In genomic region chrX:52775973-52776372, GRCm38 (mm10) we compare ENCODE assay signal across 9 mouse cellular contexts. TPM values are rescaled to one million over a fixed set of nuclear protein-coding genes. Genes with fewer than 3 reads are reported as not detected.
DNase-seq lines count a peak whose midpoint lies in the region; ATAC-seq and TF ChIP-seq lines count a peak whose summit lies in the region.
"Had no signal": no experiment of that assay in that cellular context is flagged by ENCODE, and none has a peak within 500 bp of the region (broad histone marks: within the 10 kb centered on the region; RNA-seq: fewer than 3 reads in every experiment).

No protein-coding gene starts in this region.

- peak; percentile 63; the same call in 1 of the 2 replicates for TF ChIP-seq CTCF in brain, embryonic 14.5 days (IDR thresholded peaks at IDR 0.05; ENCODE audit: borderline replicate concordance, extremely low read depth, insufficient read depth, insufficient read length)
- TF ChIP-seq CTCF in liver, postnatal 0 days (IDR thresholded peaks at IDR 0.05; ENCODE audit: low read depth), result peak; percentile 80

- no peaks in the 10 kb centered on the region for H3K27me3 ChIP-seq in liver, embryonic 12.5 days (replicated peaks)
- H3K27me3 ChIP-seq in liver, postnatal 0 days (ENCODE audit: insufficient read depth, low read length), result no peaks in the 10 kb centered on the region
- H3K27me3 ChIP-seq in forebrain, embryonic 14.5 days (replicated peaks; ENCODE audit: control insufficient read depth, insufficient read depth, low read length), result no peaks in the 10 kb centered on the region
- H3K27me3 ChIP-seq: lung, embryonic 15.5 days had no signal

- peak; percentile 69 for DNase-seq in embryo, embryonic 10.5 days (ENCODE audit: low spot score)
- no peak for DNase-seq in embryo, embryonic 9.5 days (ENCODE audit: extremely low spot score)
- peak; percentile 40 for DNase-seq in liver
- DNase-seq in brain, embryonic 14.5 days (ENCODE audit: low read depth), result peak; percentile 22
- peak; percentile 25 for DNase-seq in liver, postnatal 0 days
- DNase-seq in testis, postnatal 10 days (ENCODE audit: low spot score), result peak; percentile 44
- no peak for DNase-seq in forebrain, embryonic 14.5 days (ENCODE audit: low spot score)

- no peak for ATAC-seq in liver, embryonic 12.5 days
- ATAC-seq in liver, postnatal 0 days, result no peak
- no peak for ATAC-seq in forebrain, embryonic 14.5 days

- H3K9ac ChIP-seq in liver, embryonic 12.5 days, result no peak overlapping the region
- no peak overlapping the region for H3K9ac ChIP-seq in liver, postnatal 0 days (replicated peaks)
- no peak overlapping the region for H3K9ac ChIP-seq in forebrain, embryonic 14.5 days (ENCODE audit: low read length)
- H3K9ac ChIP-seq: lung, embryonic 15.5 days had no signal

- H3K4me3 ChIP-seq in liver, embryonic 12.5 days, result no peak overlapping the region
- no peak overlapping the region for H3K4me3 ChIP-seq in liver, postnatal 0 days (ENCODE audit: low read depth, low read length)
- H3K4me3 ChIP-seq in forebrain, embryonic 14.5 days (ENCODE audit: low read depth, low read length), result no peak overlapping the region
- H3K4me3 ChIP-seq: lung, embryonic 15.5 days had no signal

- H3K27ac ChIP-seq in liver, embryonic 12.5 days, result no peak overlapping the region
- no peak overlapping the region for H3K27ac ChIP-seq in liver, postnatal 0 days (ENCODE audit: low read depth)
- H3K27ac ChIP-seq in forebrain, embryonic 14.5 days (ENCODE audit: low read depth, low read length), result no peak overlapping the region
- H3K27ac ChIP-seq: lung, embryonic 15.5 days had no signal

- H3K9me3 ChIP-seq in liver, embryonic 12.5 days (replicated peaks), result no peaks in the 10 kb centered on the region
- H3K9me3 ChIP-seq in liver, postnatal 0 days (ENCODE audit: low read length), result no peaks in the 10 kb centered on the region
- H3K9me3 ChIP-seq in forebrain, embryonic 14.5 days (replicated peaks; ENCODE audit: control insufficient read depth, low read length), result no peaks in the 10 kb centered on the region
- H3K9me3 ChIP-seq: lung, embryonic 15.5 days had no signal

- H3K36me3 ChIP-seq in liver, embryonic 12.5 days, result no peaks in the 10 kb centered on the region
- no peaks in the 10 kb centered on the region for H3K36me3 ChIP-seq in liver, postnatal 0 days (replicated peaks; ENCODE audit: insufficient read depth, low read length)
- H3K36me3 ChIP-seq in forebrain, embryonic 14.5 days (ENCODE audit: control insufficient read depth, insufficient read depth, low read length), result no peaks in the 10 kb centered on the region
- H3K36me3 ChIP-seq: lung, embryonic 15.5 days had no signal

- no peaks in the 10 kb centered on the region for H3K4me1 ChIP-seq in liver, embryonic 12.5 days
- no peaks in the 10 kb centered on the region for H3K4me1 ChIP-seq in liver, postnatal 0 days (ENCODE audit: insufficient read depth)
- H3K4me1 ChIP-seq in forebrain, embryonic 14.5 days (ENCODE audit: control insufficient read depth, insufficient read depth, low read length), result no peaks in the 10 kb centered on the region
- H3K4me1 ChIP-seq: lung, embryonic 15.5 days had no signal

- no peak for TF ChIP-seq POLR2A in brain, embryonic 14.5 days (IDR thresholded peaks at IDR 0.05; ENCODE audit: borderline replicate concordance, extremely low read depth, insufficient read depth, insufficient read length, poor library complexity, severe bottlenecking)

- TF ChIP-seq EP300 in liver, postnatal 0 days (IDR thresholded peaks at IDR 0.05; ENCODE audit: low read depth), result no peak

- 22% methylated on average over 3 of the region's 3 CpGs for WGBS in liver, embryonic 12.5 days (ENCODE audit: insufficient replicate concordance)
- WGBS in liver, postnatal 0 days (ENCODE audit: insufficient replicate concordance), result 38% methylated on average over 3 of the region's 3 CpGs
- 57% methylated on average over 3 of the region's 3 CpGs for WGBS in forebrain, embryonic 14.5 days

- H3K4me2 ChIP-seq in liver, embryonic 12.5 days, result no peak overlapping the region
- H3K4me2 ChIP-seq in liver, postnatal 0 days (ENCODE audit: low read depth, low read length), result no peak overlapping the region
- no peak overlapping the region for H3K4me2 ChIP-seq in forebrain, embryonic 14.5 days (ENCODE audit: low read length)
- H3K4me2 ChIP-seq: lung, embryonic 15.5 days had no signal

RNA-seq across cellular contexts. Expression of gene Ccdc160, which starts 15.0 kb away (rescaled TPM):
- 0.11 and 0.18 TPM in 2 replicates for polyA plus RNA-seq in liver, embryonic 12.5 days (2016; fragmentation: Nextera tagmentation; extraction: Ambion mirVana)
- 1.9 and 3.1 TPM in 2 replicates for polyA plus RNA-seq in brain, embryonic 14.5 days (2012; rRNA removed)
- 0.09 and 0.29 TPM in 2 replicates for polyA plus RNA-seq in liver, postnatal 0 days (2015; fragmentation: Nextera tagmentation; extraction: Ambion mirVana)
- polyA plus RNA-seq in forebrain, embryonic 14.5 days (2014; fragmentation: Nextera tagmentation; extraction: Ambion mirVana), result 3.7 and 4.0 TPM in 2 replicates

Comparison
In these comparisons a context has a peak if more than half of its experiments do, and no peak if none do; other contexts are left out.
1. DNase-seq: peak in embryo, embryonic 10.5 days (single experiment), liver (single experiment), brain, embryonic 14.5 days (single experiment), liver, postnatal 0 days (single experiment) and testis, postnatal 10 days (single experiment); none in embryo, embryonic 9.5 days (single experiment) and forebrain, embryonic 14.5 days (single experiment).